Mouse (Mus musculus) ES-Bruce4 (cell line): ENCODE measurements around the gene Aqp6. TPM values are rescaled to one million over a fixed set of nuclear protein-coding genes. Genes with fewer than 3 reads are reported as not detected.

ENCODE experiments used
- H3K27ac ChIP-seq: 2 replicates; pipeline ENCODE4 v1.5.1; 2012; ENCODE audit warnings: low read length, inconsistent platforms; ENCODE audit not compliant: insufficient read depth
- H3K27me3 ChIP-seq: 2 replicates; pipeline ENCODE4 v1.6.1; 2012; ENCODE audit warnings: mild to moderate bottlenecking, low read length, inconsistent platforms; ENCODE audit not compliant: control insufficient read depth, poor library complexity, insufficient read depth, severe bottlenecking
- H3K36me3 ChIP-seq: 2 replicates; pipeline ENCODE4 v1.6.1; 2012; ENCODE audit warnings: inconsistent platforms, mild to moderate bottlenecking, low read length, moderate library complexity; ENCODE audit not compliant: control insufficient read depth, poor library complexity, insufficient read depth, severe bottlenecking
- H3K4me1 ChIP-seq: one replicate; pipeline ENCODE4 v1.8.1; 2011; ENCODE audit warnings: low read length; ENCODE audit not compliant: control insufficient read depth, insufficient read depth
- H3K4me3 ChIP-seq: 2 replicates; pipeline ENCODE4 v1.5.1; 2011; ENCODE audit warnings: low read depth, mild to moderate bottlenecking, low read length
- H3K9ac ChIP-seq: 2 replicates; pipeline ENCODE4 v1.6.1; 2012; ENCODE audit warnings: low read depth, mild to moderate bottlenecking, inconsistent platforms; ENCODE audit not compliant: poor library complexity, severe bottlenecking
- H3K9me3 ChIP-seq: replicated peaks from 2 replicates; pipeline ENCODE4 v1.6.1; 2012; ENCODE audit warnings: mild to moderate bottlenecking, low read length, inconsistent platforms; ENCODE audit not compliant: control insufficient read depth, poor library complexity, insufficient read depth, severe bottlenecking
- CTCF ChIP-seq: IDR thresholded peaks from one replicate; pipeline ENCODE4 v1.8.1; 2011; ENCODE audit warnings: low read depth, low read length
- EP300 ChIP-seq: IDR thresholded peaks from 2 replicates; pipeline ENCODE4 v1.6.1; 2011; ENCODE audit warnings: low read depth, low read length; ENCODE audit not compliant: insufficient read depth
- POLR2A ChIP-seq: IDR thresholded peaks from one replicate; pipeline ENCODE4 v1.8.1; 2011; ENCODE audit warnings: low read length; ENCODE audit not compliant: insufficient read depth
- polyA plus RNA-seq: library from polyadenylated mRNA; stranded (reverse); fragments of >200 nt; gene quantifications from 2 replicates; pipeline ENCODE4 v1.2.4, GENCODE M21; 2011; ENCODE audit warnings: low read depth; ENCODE audit not compliant: missing spikeins, insufficient read depth, insufficient read length

Aqp6 gene
- polyA plus RNA-seq, 1 experiment = 0.42 TPM

DNA sequence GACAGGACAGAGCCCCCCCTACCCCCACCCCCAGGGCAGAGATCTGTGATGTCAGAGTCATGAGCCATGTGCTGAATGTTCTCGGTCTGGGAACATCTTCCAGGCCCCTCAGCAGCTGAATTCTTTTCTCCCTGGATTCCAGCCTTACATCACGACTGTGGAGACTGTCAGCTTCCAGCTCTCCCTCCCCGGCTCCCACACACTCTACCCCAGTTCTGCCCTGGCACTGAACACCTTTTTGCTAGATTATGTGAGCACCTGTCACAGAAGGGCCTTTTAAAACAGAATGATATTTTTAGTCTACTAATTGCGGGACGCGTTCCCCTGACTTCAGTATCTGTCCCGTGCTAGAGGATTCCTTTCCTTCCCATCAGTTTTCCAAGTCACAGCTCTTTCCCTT, 10.4 kb downstream of the Aqp6 start:
- Histone ChIP-seq H3K9me3 (no peaks in the 10 kb centered on the region), H3K27me3 (no peaks in the 10 kb centered on the region), H3K9ac (no peak overlapping the region), H3K36me3 (no peaks in the 10 kb centered on the region), H3K27ac (no peak overlapping the region), H3K4me1 (no peaks in the 10 kb centered on the region), H3K4me3 (no peak overlapping the region)
- TF ChIP-seq EP300 = no peak
- no peak for TF ChIP-seq CTCF
- no peak for TF ChIP-seq POLR2A

- Histone ChIP-seq H3K4me1 (no peaks in the 10 kb centered on the region), H3K9ac (no peak overlapping the region), H3K9me3 (no peaks in the 10 kb centered on the region), H3K4me3 (no peak overlapping the region), H3K27me3 (no peaks in the 10 kb centered on the region), H3K36me3 (no peaks in the 10 kb centered on the region), H3K27ac (no peak overlapping the region)
- no peak for TF ChIP-seq CTCF
- TF ChIP-seq EP300 = no peak
- TF ChIP-seq POLR2A = no peak
Observed at GRCm38 (mm10) chr15:99614273-99614672, 13.1 kb downstream of the Aqp6 start.

DNA sequence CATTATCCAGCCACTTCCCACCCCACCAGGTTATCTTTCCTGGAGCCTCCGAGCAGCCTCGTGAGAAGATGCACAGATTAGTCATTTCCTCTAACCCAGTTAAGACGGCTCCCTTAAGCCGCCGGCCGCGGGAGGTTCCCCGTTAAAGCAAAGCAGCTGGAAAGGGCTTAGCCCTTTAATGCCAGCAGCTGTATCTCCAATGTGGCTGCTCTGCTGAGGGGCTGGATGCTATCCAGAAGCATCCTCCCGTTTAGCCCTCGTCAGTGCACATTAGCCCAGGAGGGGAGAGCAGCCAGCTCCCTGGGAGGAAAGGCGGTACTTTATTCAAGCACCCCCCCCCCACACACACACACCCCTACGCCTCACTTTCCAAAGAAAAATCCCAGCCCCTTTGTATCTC, 13.6 kb downstream of the Aqp6 start:
- Histone ChIP-seq H3K27ac (no peak overlapping the region), H3K36me3 (no peaks in the 10 kb centered on the region; the same call in 1 of the 2 replicates), H3K27me3 (no peaks in the 10 kb centered on the region), H3K4me3 (no peak overlapping the region), H3K9ac (no peak overlapping the region), H3K9me3 (no peaks in the 10 kb centered on the region), H3K4me1 (no peaks in the 10 kb centered on the region)
- TF ChIP-seq POLR2A = no peak
- TF ChIP-seq CTCF = no peak
- no peak for TF ChIP-seq EP300

GRCm38 (mm10) chr15:99615246-99615645, 14.0 kb downstream of the Aqp6 start:
- Histone ChIP-seq H3K27me3 (no peaks in the 10 kb centered on the region), H3K9me3 (no peaks in the 10 kb centered on the region), H3K9ac (no peak overlapping the region), H3K4me3 (no peak overlapping the region), H3K36me3 (no peaks in the 10 kb centered on the region; the same call in 1 of the 2 replicates), H3K4me1 (no peaks in the 10 kb centered on the region), H3K27ac (no peak overlapping the region)
- TF ChIP-seq EP300 (no peak), POLR2A (no peak)

DNA sequence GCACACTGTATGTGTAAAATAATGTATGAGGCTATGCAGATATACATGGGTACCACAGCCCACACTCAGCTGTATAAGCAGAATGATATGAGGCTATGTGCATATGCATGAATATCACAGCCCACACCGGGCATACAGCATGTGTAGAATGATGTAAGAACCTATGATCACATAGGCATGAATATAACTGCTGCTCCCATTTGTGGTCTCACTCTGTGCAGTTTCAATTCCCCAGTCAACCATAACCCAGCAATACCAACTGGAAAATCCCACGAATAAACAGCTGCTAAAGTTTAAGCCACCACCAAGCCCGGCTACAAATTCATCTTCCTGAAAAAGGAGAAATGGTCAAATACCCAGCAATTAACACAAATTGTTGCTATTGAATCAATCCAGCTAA, 17.4 kb downstream of the Aqp6 start:
- Histone ChIP-seq H3K4me3 (no peak overlapping the region), H3K9me3 (no peaks in the 10 kb centered on the region), H3K4me1 (no peaks in the 10 kb centered on the region), H3K36me3 (peaks cover 25% of the 10 kb centered on the region), H3K27ac (no peak overlapping the region), H3K9ac (no peak overlapping the region), H3K27me3 (no peaks in the 10 kb centered on the region)
- TF ChIP-seq EP300 = no peak
- TF ChIP-seq CTCF = no peak
- TF ChIP-seq POLR2A = no peak

GRCm38 (mm10) chr15:99619821-99620220, 18.6 kb downstream of the Aqp6 start:
- Histone ChIP-seq H3K9me3 (no peaks in the 10 kb centered on the region), H3K27ac (no peak overlapping the region), H3K4me3 (no peak overlapping the region), H3K9ac (no peak overlapping the region), H3K27me3 (no peaks in the 10 kb centered on the region), H3K36me3 (peaks cover 34% of the 10 kb centered on the region), H3K4me1 (no peaks in the 10 kb centered on the region)
- TF ChIP-seq EP300 (no peak), CTCF (no peak), POLR2A (no peak)
